Mouse (Mus musculus) neural tube, embryonic 15.5 days (tissue): ENCODE results near the gene Camkk2. TPM values are rescaled to one million over a fixed set of nuclear protein-coding genes. Genes with fewer than 3 reads are reported as not detected.
A peak's percentile ranks its signal among the peaks of the same experiment; 100 is the strongest.

Experiments
- ATAC-seq: fragments of 200-750 bp; cut with Nextera tagmentation; 2 replicates; pipeline ENCODE4 v1.8.0; 2017; ENCODE audit warnings: mild to moderate bottlenecking, moderate TSS enrichment, moderate library complexity; ENCODE audit not compliant: low FRiP score
- H3K27ac ChIP-seq: fragments of 300-500 bp; sonication (generic); replicated peaks from 2 replicates; pipeline ENCODE4 v1.5.1; 2015; ENCODE audit warnings: mild to moderate bottlenecking, inconsistent platforms
- H3K27me3 ChIP-seq: fragments of 300-500 bp; sonication (generic); replicated peaks from 2 replicates; pipeline ENCODE4 v1.6.1; 2015; ENCODE audit warnings: inconsistent platforms
- H3K36me3 ChIP-seq: fragments of 300-500 bp; sonication (generic); 2 replicates; pipeline ENCODE4 v1.6.1; 2015; ENCODE audit warnings: inconsistent platforms
- H3K4me1 ChIP-seq: fragments of 300-500 bp; sonication (generic); 2 replicates; pipeline ENCODE4 v1.6.1; 2015; ENCODE audit warnings: inconsistent platforms
- H3K4me2 ChIP-seq: fragments of 300-500 bp; sonication (generic); 2 replicates; pipeline ENCODE4 v1.6.1; 2015; ENCODE audit warnings: inconsistent platforms, mild to moderate bottlenecking, moderate library complexity
- H3K4me3 ChIP-seq: fragments of 300-500 bp; sonication (generic); replicated peaks from 2 replicates; pipeline ENCODE4 v1.5.1; 2015; ENCODE audit warnings: mild to moderate bottlenecking, inconsistent platforms
- H3K9ac ChIP-seq: fragments of 300-500 bp; sonication (generic); replicated peaks from 2 replicates; pipeline ENCODE4 v1.6.1; 2015; ENCODE audit warnings: mild to moderate bottlenecking, inconsistent platforms
- H3K9me3 ChIP-seq: fragments of 300-500 bp; sonication (generic); replicated peaks from 2 replicates; pipeline ENCODE4 v1.6.1; 2016; ENCODE audit warnings: inconsistent platforms
- WGBS: fragments of 180-500 bp; shearing (Covaris S2); methylation state at CpG from one replicate; pipeline ENCODE4 v1.1.7; 2015; ENCODE audit warnings: mixed read lengths; 5-methylcytosine and 5-hydroxymethylcytosine counted together
- polyA plus RNA-seq: library from polyadenylated mRNA; unstranded; fragments of >200 nt; fragmentation: Nextera tagmentation; extraction: Ambion mirVana; gene quantifications from 2 replicates; pipeline ENCODE4 v1.2.1, GENCODE M21; 2015

Camkk2 gene
- polyA plus RNA-seq, 1 experiment from 2014 or later: 69.9 TPM

DNA sequence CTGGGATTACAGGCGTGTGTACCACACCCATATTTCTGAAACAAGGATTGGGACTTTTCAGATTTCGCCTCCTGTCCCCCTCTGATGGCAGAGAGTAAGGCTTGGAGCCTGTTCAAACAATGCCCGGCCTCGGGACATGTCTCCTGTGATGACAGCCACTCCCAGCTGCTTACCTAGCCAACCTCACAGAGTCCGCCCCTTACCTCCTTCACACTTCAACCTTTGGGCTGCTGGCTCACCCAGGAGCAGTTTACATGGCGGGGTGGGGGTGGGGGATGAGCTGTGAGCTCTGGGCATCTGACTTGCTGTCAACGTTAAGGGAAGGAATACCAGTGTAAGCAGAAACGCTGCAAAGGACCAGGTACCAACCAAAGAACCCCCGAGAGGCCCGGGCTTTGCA lies 48.4 kb downstream of the Camkk2 start:
- Histone ChIP-seq H3K4me1 (peaks cover 17% of the 10 kb centered on the region), H3K36me3 (peaks cover 11% of the 10 kb centered on the region), H3K9me3 (no peaks in the 10 kb centered on the region), H3K9ac (no peak overlapping the region), H3K27me3 (no peaks in the 10 kb centered on the region), H3K4me2 (no peak overlapping the region), H3K4me3 (no peak overlapping the region), H3K27ac (no peak overlapping the region)
- 91% methylated on average over 10 of the region's 10 CpGs for WGBS
- ATAC-seq: no peak

GRCm38 (mm10) chr5:122727096-122727495 lies 52.1 kb downstream of the Camkk2 start:
- Histone ChIP-seq H3K4me1 (peaks cover 13% of the 10 kb centered on the region), H3K27ac (no peak overlapping the region), H3K9me3 (no peaks in the 10 kb centered on the region), H3K36me3 (peaks cover 4% of the 10 kb centered on the region; the same call in 1 of the 2 replicates), H3K4me2 (no peak overlapping the region), H3K27me3 (no peaks in the 10 kb centered on the region), H3K4me3 (no peak overlapping the region), H3K9ac (no peak overlapping the region)
- 92% methylated on average over 7 of the region's 7 CpGs for WGBS
- ATAC-seq: no peak

GRCm38 (mm10) chr5:122726595-122726994 lies 52.6 kb downstream of the Camkk2 start:
- no peak for ATAC-seq
- H3K9me3 ChIP-seq: no peaks in the 10 kb centered on the region
- no peak overlapping the region for H3K27ac ChIP-seq
- H3K4me2 ChIP-seq: no peak overlapping the region
- no peak overlapping the region for H3K9ac ChIP-seq
- no peak overlapping the region for H3K4me3 ChIP-seq
- no peaks in the 10 kb centered on the region for H3K27me3 ChIP-seq
- H3K4me1 ChIP-seq: peaks cover 12% of the 10 kb centered on the region
- 71% methylated on average over 5 of the region's 5 CpGs for WGBS
- H3K36me3 ChIP-seq: peaks cover 4% of the 10 kb centered on the region; the same call in 1 of the 2 replicates

DNA sequence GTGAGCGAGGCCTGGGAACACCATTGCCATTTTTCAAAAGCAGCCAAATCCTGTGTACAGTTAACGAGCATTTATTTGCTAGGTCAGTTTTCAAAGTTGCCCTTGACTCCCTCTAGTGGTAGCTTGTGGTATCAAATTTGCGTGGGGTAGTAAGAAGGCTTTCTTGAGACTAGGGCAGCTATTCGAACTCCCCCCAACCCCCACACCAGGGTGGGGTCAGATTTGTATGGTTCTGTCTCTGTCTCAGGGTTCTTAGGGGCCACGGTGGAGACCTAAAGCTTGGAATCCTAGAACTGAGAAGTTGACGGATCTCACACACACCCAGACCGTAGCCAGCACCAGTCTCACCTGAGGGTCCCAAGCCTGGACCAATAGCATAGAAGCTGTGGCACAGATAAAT lies 53.1 kb downstream of the Camkk2 start:
- WGBS: 19% methylated on average over 7 of the region's 7 CpGs
- H3K9ac ChIP-seq: no peak overlapping the region
- peak; percentile 68 for ATAC-seq

DNA sequence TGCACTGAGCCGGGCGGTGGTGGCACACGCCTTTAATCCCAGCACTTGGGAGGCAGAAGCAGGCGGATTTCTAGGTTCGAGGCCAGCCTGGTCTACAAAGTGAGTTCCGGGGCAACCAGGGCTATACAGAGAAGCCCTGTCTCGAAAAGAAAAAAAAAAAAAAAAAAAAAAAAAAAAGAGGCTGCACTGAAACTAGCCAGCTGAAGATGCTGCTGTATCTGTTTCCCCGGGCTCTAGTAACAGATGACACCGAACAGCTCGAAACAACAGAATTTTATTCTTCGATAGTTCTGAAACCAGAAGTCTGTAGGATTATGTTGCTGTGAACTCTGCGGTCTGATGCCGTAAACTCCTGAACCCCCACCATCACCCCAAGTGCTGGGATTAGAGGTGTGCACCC lies 53.8 kb downstream of the Camkk2 start:
- no peaks in the 10 kb centered on the region for H3K9me3 ChIP-seq
- H3K27me3 ChIP-seq: no peaks in the 10 kb centered on the region
- peaks cover 12% of the 10 kb centered on the region for H3K4me1 ChIP-seq
- WGBS: 90% methylated on average over 13 of the region's 13 CpGs
- H3K4me3 ChIP-seq: no peak overlapping the region
- no peak for ATAC-seq
- H3K9ac ChIP-seq: no peak overlapping the region
- H3K36me3 ChIP-seq: peaks cover 4% of the 10 kb centered on the region; the same call in 1 of the 2 replicates
- no peak overlapping the region for H3K27ac ChIP-seq
- H3K4me2 ChIP-seq: no peak overlapping the region

More for the DNA sequence above, 53.1 kb downstream of the Camkk2 start:
- Histone ChIP-seq H3K4me2 (no peak overlapping the region), H3K4me1 (peaks cover 12% of the 10 kb centered on the region), H3K27ac (no peak overlapping the region), H3K27me3 (no peaks in the 10 kb centered on the region), H3K36me3 (peaks cover 4% of the 10 kb centered on the region; the same call in 1 of the 2 replicates), H3K4me3 (no peak overlapping the region), H3K9me3 (no peaks in the 10 kb centered on the region)

GRCm38 (mm10) chr5:122719168-122719567 lies 60.0 kb downstream of the Camkk2 start:
- no peak for ATAC-seq
- H3K4me3 ChIP-seq: no peak overlapping the region
- H3K27me3 ChIP-seq: no peaks in the 10 kb centered on the region
- 93% methylated on average over 8 of the region's 8 CpGs for WGBS
- H3K36me3 ChIP-seq: 0 out of 2 replicates have a peak, but pooled peaks cover 2% of the 10 kb centered on the region
- H3K27ac ChIP-seq: no peak overlapping the region
- H3K9me3 ChIP-seq: no peaks in the 10 kb centered on the region
- no peak overlapping the region for H3K9ac ChIP-seq
- no peaks in the 10 kb centered on the region for H3K4me1 ChIP-seq
- H3K4me2 ChIP-seq: no peak overlapping the region

DNA sequence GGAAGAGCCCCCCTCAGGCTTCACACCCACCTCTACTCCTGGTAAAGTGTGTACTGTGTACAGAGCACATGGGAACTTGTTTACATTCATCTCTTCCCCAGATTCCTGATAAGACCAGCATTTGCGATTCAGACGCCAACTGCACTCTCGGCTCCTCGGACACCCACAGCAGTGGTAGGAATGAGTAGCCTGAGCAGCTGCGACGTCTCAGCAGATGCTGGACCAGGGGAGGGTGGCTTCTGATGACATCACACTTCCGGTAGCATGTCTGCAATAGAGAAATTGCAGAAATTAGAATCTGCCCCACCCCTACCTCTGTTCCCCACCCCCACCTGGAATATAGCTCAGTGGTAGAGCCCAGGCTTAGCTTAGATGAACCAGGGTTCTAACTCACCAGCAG lies 60.8 kb downstream of the Camkk2 start:
- ATAC-seq: no peak
- Histone ChIP-seq H3K27me3 (no peaks in the 10 kb centered on the region), H3K9me3 (no peaks in the 10 kb centered on the region), H3K9ac (no peak overlapping the region), H3K36me3 (0 out of 2 replicates have a peak, but pooled peaks cover 2% of the 10 kb centered on the region), H3K27ac (no peak overlapping the region), H3K4me1 (no peaks in the 10 kb centered on the region), H3K4me2 (no peak overlapping the region), H3K4me3 (no peak overlapping the region)
- WGBS: 87% methylated on average over 7 of the region's 7 CpGs

GRCm38 (mm10) chr5:122716793-122717192 lies 62.4 kb downstream of the Camkk2 start:
- Histone ChIP-seq H3K4me1 (no peaks in the 10 kb centered on the region), H3K27ac (no peak overlapping the region), H3K27me3 (no peaks in the 10 kb centered on the region), H3K4me3 (no peak overlapping the region), H3K9me3 (no peaks in the 10 kb centered on the region), H3K36me3 (0 out of 2 replicates have a peak, but pooled peaks cover 2% of the 10 kb centered on the region), H3K9ac (no peak overlapping the region), H3K4me2 (no peak overlapping the region)
- WGBS: 98% methylated on average over 2 of the region's 2 CpGs
- no peak for ATAC-seq

- no peaks in the 10 kb centered on the region for H3K4me1 ChIP-seq
- no peak overlapping the region for H3K9ac ChIP-seq
- 0 out of 2 replicates have a peak, but pooled peaks cover 2% of the 10 kb centered on the region for H3K36me3 ChIP-seq
- no peak overlapping the region for H3K4me3 ChIP-seq
- no peak overlapping the region for H3K4me2 ChIP-seq
- no peaks in the 10 kb centered on the region for H3K27me3 ChIP-seq
- 82% methylated on average over 1 of the region's 1 CpGs for WGBS
- no peak overlapping the region for H3K27ac ChIP-seq
- no peaks in the 10 kb centered on the region for H3K9me3 ChIP-seq
- no peak for ATAC-seq
Measured at GRCm38 (mm10) chr5:122715723-122716122, 63.5 kb downstream of the Camkk2 start.

DNA sequence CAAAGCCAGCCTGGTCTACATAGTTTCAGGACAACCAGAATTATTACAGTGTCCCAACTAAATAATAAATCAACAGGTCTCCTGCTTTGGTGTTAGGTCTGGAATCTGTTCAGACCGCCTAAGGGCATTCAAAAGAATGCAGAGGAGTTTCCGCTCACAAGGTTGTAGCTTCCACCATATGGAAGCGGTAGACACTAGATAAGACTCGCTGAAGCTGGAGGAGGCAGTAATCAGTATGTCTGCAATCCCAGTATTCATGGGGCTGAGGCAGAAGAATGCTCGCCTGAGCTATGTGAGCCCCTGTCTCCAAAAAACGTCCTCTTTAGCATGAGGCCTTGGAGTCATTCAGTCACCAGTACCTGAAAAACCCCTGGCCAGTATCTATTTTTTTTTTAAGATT lies 70.4 kb downstream of the Camkk2 start:
- H3K27me3 ChIP-seq: no peaks in the 10 kb centered on the region
- no peaks in the 10 kb centered on the region for H3K36me3 ChIP-seq
- no peaks in the 10 kb centered on the region for H3K9me3 ChIP-seq
- H3K27ac ChIP-seq: no peak overlapping the region
- H3K4me1 ChIP-seq: peaks cover 20% of the 10 kb centered on the region
- H3K9ac ChIP-seq: no peak overlapping the region
- no peak overlapping the region for H3K4me3 ChIP-seq
- H3K4me2 ChIP-seq: no peak overlapping the region
- 85% methylated on average over 6 of the region's 6 CpGs for WGBS
- no peak for ATAC-seq

DNA sequence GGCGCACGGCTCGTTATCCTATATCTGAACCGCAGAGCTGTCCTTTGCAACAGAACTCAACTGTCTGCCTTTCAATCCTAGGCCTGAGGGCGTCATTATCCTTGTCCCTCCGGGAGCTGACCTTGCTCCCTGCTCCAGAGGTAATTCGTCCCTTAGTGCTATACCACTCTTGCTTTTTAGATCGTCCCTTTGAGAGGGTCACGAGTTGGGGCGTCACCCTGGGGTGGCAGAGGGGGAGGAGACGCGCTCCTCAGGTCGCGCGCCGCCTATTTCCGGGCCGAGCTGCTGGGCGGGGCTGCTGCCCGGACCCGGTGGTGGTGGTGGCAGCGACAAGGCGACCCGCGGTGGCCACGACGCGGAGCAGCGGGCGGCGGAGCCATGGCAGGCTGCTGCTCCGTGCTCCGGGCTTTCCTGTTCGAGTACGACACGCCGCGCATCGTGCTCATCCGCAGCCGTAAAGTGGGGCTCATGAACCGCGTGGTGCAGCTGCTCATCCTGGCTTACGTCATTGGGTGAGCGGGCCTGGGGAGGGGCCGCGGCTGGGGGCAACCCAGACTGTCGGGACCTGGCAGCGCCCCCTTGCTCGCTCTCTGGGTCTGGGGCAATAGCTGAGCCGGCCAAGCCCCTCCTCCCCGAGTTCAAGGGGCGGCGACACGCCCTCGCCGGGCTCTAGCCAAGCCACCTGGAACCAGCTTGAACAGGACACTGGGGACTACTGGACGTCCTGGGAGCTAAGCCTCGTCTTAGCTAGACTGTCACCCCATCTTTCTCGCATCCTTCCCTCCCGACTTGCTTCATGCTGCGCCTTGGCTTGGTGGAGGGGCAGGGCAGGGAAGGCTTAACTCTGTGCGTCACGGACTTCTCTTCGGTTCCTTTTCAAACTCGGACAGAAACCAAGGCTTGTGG lies 71.7 kb downstream of the Camkk2 start, which contains the start of gene P2rx4:
P2rx4 (plus strand) TSS at position 269 of the 906 bp plus-strand sequence.
- Histone ChIP-seq H3K9ac (peak within 1 kb of the TSS; percentile 73), H3K36me3 (no peaks in the 10 kb centered on the region), H3K4me1 (peaks cover 20% of the 10 kb centered on the region), H3K9me3 (no peaks in the 10 kb centered on the region), H3K4me3 (peak within 1 kb of the TSS; percentile 65), H3K27me3 (no peaks in the 10 kb centered on the region), H3K27ac (peak within 1 kb of the TSS; percentile 94), H3K4me2 (peak within 1 kb of the TSS; percentile 87)
- ATAC-seq: peak; percentile 93
- under 1% methylated on average over 64 of the region's 66 CpGs for WGBS

DNA sequence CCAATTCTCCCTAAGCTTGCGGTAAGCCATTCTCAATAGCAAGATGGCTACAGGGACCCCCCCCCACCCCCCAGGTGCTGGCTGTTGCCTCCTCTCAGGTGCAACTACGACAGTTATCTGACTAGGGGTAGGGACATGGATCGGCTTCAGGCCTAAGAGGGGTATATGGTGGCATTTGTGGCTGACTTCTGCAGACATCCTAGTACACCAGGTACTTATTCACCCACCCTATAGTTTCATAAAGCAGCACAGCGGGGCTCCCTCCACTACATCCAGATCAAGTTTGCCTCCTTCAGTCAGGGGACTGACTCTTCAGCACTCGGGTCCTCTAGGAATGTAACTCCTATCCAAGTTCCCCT lies 72.3 kb downstream of the Camkk2 start:
- peak; percentile 15; the same call in 1 of the 2 replicates for ATAC-seq
- Histone ChIP-seq H3K4me1 (peaks cover 20% of the 10 kb centered on the region), H3K27me3 (no peaks in the 10 kb centered on the region), H3K9me3 (no peaks in the 10 kb centered on the region), H3K27ac (peak overlapping the region; percentile 94), H3K4me2 (peak overlapping the region; percentile 87), H3K4me3 (peak overlapping the region; percentile 65), H3K36me3 (no peaks in the 10 kb centered on the region), H3K9ac (peak overlapping the region; percentile 73)
- 44% methylated on average over 5 of the region's 5 CpGs for WGBS
